Mouse (Mus musculus) olfactory bulb, adult 2 months (tissue): ENCODE data around the gene Ubxn11. TPM values are rescaled to one million over a fixed set of nuclear protein-coding genes. Genes with fewer than 3 reads are reported as not detected.

ENCODE experiments used
- H3K27ac ChIP-seq: fragments of 200-500 bp; 2 replicates; pipeline ENCODE4 v1.5.1; 2012; ENCODE audit warnings: low read depth, low read length; ENCODE audit not compliant: insufficient read depth
- H3K4me1 ChIP-seq: fragments of 200-500 bp; 2 replicates; pipeline ENCODE4 v1.6.1; 2012; ENCODE audit warnings: low read length; ENCODE audit not compliant: control insufficient read depth, insufficient read depth
- H3K4me3 ChIP-seq: fragments of 200-500 bp; 2 replicates; pipeline ENCODE4 v1.5.1; 2012; ENCODE audit warnings: mild to moderate bottlenecking, low read depth, low read length, moderate library complexity; ENCODE audit not compliant: insufficient read depth
- CTCF ChIP-seq: fragments of 200-500 bp; IDR thresholded peaks from 2 replicates; pipeline ENCODE4 v1.5.1; 2012; ENCODE audit warnings: low read depth, mild to moderate bottlenecking, low read length, moderate library complexity; ENCODE audit not compliant: insufficient read depth
- POLR2A ChIP-seq: fragments of 200-500 bp; IDR thresholded peaks from 2 replicates; pipeline ENCODE4 v1.6.1; 2012; ENCODE audit warnings: mild to moderate bottlenecking, low read depth, low read length, moderate library complexity; ENCODE audit not compliant: insufficient read depth
- WGBS: fragments of 180-500 bp; shearing (Covaris S2); methylation state at CpG from one replicate; pipeline ENCODE4 v1.1.7; 2018; 5-methylcytosine and 5-hydroxymethylcytosine counted together
- polyA plus RNA-seq: library from polyadenylated mRNA; stranded (reverse); fragments of >200 nt; gene quantifications from 2 replicates; pipeline ENCODE4 v1.2.4, GENCODE M21; 2012; ENCODE audit warnings: low replicate concordance; ENCODE audit not compliant: missing spikeins, insufficient read depth, insufficient read length

The Ubxn11 gene
- polyA plus RNA-seq, 1 experiment = not detected

DNA sequence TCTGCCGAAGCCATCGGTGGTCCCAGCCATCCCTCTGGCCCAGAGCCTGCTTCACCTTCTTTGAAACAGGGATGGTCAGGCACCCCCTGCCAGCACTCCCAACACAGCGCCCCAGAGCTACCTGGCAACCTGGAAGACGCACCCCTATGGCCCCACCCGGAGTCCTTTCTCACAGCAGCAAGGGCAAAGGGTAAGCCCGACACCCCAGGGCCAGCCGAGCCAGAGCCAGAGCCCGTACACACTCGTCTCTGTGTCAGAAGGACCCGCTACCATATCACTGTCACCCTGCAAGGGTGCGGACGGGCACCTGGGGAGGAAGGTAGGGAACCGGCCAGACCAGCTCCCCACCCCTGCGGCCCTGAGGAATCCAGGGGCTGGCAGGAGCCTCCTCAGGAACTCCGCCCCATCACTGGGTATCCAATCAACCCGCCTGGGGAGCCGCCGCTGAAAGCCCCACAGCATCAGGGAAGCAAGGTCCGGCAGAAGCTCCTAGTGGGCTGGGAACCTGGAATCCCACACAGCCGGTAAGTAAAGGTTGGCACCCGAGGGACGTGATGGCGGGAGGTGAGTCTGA is 36.9 kb upstream of the Ubxn11 start:
- Histone ChIP-seq H3K27ac (no peak overlapping the region), H3K4me1 (peaks cover 23% of the 10 kb centered on the region), H3K4me3 (no peak overlapping the region)
- 34% methylated on average over 23 of the region's 23 CpGs for WGBS
- TF ChIP-seq CTCF (no peak), POLR2A (no peak)

DNA sequence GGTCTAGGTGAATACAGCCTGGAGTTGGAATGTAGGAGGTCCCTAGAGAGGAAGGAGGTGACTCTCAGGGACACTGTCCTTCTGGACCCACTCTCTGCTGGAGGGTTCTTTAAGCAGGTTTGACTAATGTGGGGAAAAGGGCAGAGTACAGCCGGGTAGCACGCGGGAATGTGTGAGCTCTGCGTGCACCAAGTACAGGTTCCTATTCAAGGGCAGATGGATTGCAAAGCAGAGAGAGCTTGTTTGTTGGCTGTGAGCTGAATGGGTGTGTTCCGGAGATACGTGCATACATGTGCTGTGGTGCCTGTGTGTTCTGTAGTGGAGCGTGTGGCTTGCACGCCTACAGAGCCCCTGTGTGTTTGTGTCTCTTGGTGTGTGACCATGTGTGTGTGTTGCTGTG is 35.0 kb upstream of the Ubxn11 start:
- no peak for TF ChIP-seq CTCF
- Histone ChIP-seq H3K4me1 (peaks cover 23% of the 10 kb centered on the region), H3K27ac (no peak overlapping the region), H3K4me3 (no peak overlapping the region)
- whole genome bisulfite sequencing = 92% methylated on average over 8 of the region's 8 CpGs

DNA sequence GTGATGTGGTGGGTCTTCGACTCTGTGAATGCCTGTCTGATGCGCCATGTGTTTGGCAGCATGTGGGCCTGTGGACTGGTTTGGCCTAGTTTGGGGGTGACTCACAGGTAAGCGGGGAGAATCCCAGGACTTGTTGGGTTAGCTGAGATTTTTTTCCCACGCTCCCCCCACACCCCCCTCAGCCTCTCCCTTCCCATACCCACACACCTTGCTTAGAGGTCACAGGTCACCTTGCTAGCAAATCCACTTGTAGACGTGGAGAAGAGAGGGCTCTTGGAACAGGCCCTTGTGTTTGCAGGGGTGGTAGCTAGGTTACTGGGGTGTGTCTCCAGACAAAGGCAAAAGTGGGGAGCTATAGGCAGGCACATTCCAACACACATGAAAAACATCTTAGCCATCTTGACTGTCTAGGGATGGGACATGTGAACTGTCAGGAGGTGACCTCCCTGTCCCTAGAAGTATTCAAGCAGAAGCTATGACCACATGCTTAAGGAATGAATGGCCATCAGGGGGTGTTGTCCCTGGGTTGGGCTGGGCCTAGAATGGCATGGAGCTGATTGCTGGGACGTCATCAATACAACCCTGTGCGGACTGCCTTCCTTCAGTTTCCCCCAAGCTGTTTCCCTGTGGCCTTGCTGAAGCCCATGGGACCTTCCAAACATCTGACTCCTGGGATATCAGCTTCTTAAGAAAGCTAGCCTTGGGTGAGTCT is 34.4 kb upstream of the Ubxn11 start:
- H3K27ac ChIP-seq = no peak overlapping the region
- WGBS = 87% methylated on average over 7 of the region's 7 CpGs
- peaks cover 23% of the 10 kb centered on the region for H3K4me1 ChIP-seq
- TF ChIP-seq CTCF (no peak), POLR2A (no peak)
- no peak overlapping the region for H3K4me3 ChIP-seq

DNA sequence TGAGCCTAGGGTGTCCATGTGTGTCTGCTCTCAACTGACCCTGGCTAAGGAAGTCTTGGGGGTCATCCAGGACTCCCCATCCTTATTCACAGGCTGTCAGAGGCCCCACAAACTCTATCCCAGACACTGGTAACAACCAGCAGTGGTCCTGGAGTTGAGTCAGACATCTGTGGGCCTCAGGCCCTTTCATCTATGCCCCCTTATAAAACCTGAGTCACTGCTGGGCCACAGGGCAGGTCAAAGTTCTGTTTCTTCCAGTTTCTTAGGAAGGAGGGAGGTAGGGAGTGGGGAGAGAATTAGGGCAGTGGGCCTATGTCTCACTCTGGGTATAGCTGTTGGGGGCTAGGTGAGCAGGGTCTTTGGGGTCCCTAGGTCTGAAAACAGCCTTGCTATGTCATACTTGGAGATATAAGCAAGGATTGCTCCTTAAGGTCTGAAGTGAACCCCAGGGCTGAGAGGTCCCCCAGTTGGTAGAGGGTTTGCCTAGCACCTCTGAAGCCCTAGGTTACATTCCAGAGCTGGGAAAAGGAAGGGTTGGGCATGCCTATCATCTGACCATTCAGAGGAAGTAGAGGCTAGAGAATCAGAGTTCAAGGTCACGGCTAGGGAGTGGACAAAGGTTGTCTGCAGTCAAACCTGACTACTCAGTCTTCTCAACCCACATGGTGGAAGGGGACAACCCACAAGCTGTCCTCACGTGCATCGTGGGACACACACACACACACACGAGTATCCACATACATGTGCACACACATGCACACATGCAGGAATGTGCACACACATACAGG is 33.4 kb upstream of the Ubxn11 start:
- no peak overlapping the region for H3K27ac ChIP-seq
- H3K4me1 ChIP-seq = peaks cover 23% of the 10 kb centered on the region
- WGBS = 93% methylated on average over 4 of the region's 4 CpGs
- TF ChIP-seq POLR2A (no peak), CTCF (no peak)
- H3K4me3 ChIP-seq = no peak overlapping the region

DNA sequence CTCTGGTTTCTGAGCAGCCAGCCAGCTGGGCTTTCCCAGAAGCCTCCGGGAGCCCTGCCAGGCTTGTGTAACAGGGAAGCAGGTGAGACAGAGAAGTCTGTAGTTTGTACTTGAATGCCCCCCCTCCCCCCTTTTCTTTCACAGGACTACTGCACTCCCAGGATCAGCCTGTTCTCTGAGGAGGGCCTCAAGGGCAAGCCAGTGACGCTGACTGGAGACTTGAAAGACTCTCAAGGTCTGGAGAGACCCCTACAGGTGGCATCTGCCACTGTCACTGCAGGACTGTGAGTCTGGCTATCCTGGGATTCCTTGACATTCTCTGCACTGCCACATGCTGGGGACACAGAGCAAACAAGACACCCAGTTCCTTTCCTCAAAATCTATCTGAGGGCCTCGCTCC is 23.7 kb upstream of the Ubxn11 start:
- H3K4me1 ChIP-seq = peaks cover 17% of the 10 kb centered on the region
- WGBS = 27% methylated on average over 3 of the region's 3 CpGs
- TF ChIP-seq POLR2A (no peak), CTCF (peak; percentile 34; the same call in 1 of the 2 replicates)
- no peak overlapping the region for H3K27ac ChIP-seq
- H3K4me3 ChIP-seq = no peak overlapping the region

DNA sequence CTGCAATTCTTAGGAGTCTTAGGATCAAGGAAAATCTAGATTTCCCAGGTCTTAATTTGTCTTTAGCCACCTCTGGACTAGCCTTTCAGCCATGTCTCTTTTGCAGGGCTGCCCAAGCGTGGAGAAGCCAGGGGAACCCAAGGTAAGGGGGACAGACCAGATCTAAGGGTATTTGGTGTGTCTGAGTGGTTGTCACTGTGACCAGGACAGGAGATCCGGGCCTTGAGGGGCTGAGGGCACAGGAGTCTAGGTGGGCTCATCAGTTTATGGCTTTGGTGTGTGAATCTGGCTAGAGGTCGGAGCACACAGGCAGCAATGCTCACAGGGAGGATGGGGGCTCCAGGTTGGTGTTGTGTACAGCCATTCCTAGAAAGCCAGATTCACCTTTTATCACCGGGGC is 21.7 kb upstream of the Ubxn11 start:
- H3K27ac ChIP-seq = no peak overlapping the region
- TF ChIP-seq POLR2A (no peak), CTCF (no peak)
- no peak overlapping the region for H3K4me3 ChIP-seq
- peaks cover 17% of the 10 kb centered on the region for H3K4me1 ChIP-seq
- WGBS = 90% methylated on average over 4 of the region's 4 CpGs

DNA sequence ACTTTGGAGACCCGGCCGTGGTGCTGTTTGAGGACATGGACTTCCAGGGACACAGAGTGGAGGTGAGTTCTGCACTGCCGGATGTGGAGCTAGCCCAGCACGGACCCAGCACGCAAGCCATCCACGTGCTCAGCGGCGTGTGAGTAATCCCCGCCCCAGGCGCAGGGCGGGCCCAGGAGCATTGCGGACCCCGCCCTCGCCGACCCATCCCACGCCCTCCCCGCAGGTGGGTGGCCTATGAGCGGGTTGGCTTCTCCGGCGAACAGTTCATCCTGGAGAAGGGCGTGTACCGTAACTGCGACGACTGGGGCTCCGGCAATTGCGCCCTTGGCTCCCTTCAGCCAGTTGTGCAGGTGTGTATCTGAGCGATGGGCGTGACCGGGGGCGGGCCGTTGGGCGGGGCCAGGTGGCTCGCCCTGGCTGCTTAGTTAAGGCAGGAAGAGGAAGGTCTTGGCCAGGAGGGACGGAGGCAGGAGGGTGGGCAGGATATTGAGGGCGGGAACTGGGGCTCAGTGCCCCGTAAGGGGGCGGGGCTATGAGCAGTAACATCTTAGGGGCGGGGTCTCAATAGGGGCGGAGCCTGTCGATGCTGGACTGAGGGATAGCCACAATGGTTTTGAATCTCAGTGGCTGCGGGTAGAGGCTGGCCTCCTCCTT is 20.5 kb upstream of the Ubxn11 start:
- H3K4me3 ChIP-seq = peak overlapping the region; percentile 37
- TF ChIP-seq CTCF (no peak), POLR2A (no peak)
- peaks cover 17% of the 10 kb centered on the region for H3K4me1 ChIP-seq
- H3K27ac ChIP-seq = no peak overlapping the region
- WGBS = 1% methylated on average over 41 of the region's 41 CpGs

DNA sequence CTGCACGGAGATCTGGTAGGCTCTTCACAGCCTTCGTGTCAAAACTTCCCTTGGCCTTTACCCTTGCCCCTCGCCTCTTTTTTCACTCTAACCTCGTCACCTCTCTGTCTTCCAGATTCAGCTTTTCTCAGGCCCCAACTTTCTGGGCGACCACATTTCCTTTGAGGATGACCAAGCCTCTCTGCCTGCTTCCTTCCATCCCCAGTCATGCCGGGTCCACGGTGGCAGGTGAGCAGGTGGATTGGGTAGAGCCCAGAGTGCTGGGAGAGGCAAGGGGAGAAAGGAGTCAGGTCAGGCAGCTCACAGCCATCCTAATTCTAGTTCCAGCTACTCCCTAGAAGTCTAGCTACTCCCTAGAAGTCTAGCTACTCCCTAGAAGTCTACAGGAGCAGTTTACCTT is 19.9 kb upstream of the Ubxn11 start:
- no peak overlapping the region for H3K4me3 ChIP-seq
- 11% methylated on average over 7 of the region's 7 CpGs for WGBS
- no peak overlapping the region for H3K27ac ChIP-seq
- no peak for TF ChIP-seq POLR2A
- TF ChIP-seq CTCF = no peak
- H3K4me1 ChIP-seq = peaks cover 17% of the 10 kb centered on the region

DNA sequence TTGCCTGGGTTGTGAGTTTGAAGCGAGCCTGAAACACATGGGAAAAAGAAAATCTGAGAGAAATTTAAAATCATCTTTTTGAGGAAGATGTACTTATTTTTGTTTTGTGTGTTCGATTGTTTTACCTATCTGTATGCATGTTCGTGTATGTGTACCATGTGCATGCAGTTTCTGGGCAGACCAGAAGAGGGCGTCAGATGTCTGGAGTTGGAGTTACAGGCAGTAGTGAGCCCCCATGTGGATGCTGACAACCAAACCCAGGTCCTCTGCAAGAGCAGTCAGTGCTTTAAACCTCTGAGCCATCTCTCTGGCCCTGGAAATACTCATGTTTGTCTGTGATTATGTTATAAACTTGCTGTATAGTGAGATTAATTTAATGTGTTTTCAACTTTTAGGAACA is 17.4 kb upstream of the Ubxn11 start:
- no peak overlapping the region for H3K4me3 ChIP-seq
- no peak overlapping the region for H3K27ac ChIP-seq
- TF ChIP-seq CTCF (no peak), POLR2A (no peak)
- peaks cover 13% of the 10 kb centered on the region for H3K4me1 ChIP-seq
- 92% methylated on average over 4 of the region's 4 CpGs for WGBS
